Mouse (Mus musculus): ENCODE results near the gene Sox8. TPM values are rescaled to one million over a fixed set of nuclear protein-coding genes. Genes with fewer than 3 reads are reported as not detected.

Sox8 gene
- polyA plus RNA-seq, 1 experiment from 2014 or later: 0.52 TPM

GRCm38 (mm10) chr17:25564481-25564880 is 6.0 kb downstream of the Sox8 start:
- H3K36me3 ChIP-seq: no peaks in the 10 kb centered on the region
- no peak overlapping the region for H3K27ac ChIP-seq
- peaks cover 73% of the 10 kb centered on the region for H3K27me3 ChIP-seq (replicated peaks)
- WGBS (ENCODE audit: insufficient replicate concordance): 56% methylated on average over 5 of the region's 5 CpGs
- ATAC-seq: no peak
- no peak overlapping the region for H3K9ac ChIP-seq
- no peaks in the 10 kb centered on the region for H3K4me1 ChIP-seq
- no peak overlapping the region for H3K4me3 ChIP-seq
- no peak overlapping the region for H3K4me2 ChIP-seq
- H3K9me3 ChIP-seq (replicated peaks): no peaks in the 10 kb centered on the region

GRCm38 (mm10) chr17:25561223-25562028 is 9.1 kb downstream of the Sox8 start:
- Histone ChIP-seq H3K27ac (no peak overlapping the region), H3K9ac (no peak overlapping the region), H3K36me3 (no peaks in the 10 kb centered on the region), H3K4me2 (no peak overlapping the region), H3K9me3 (replicated peaks) (no peaks in the 10 kb centered on the region), H3K4me1 (0 out of 2 replicates have a peak, but pooled peaks cover 2% of the 10 kb centered on the region), H3K4me3 (no peak overlapping the region), H3K27me3 (replicated peaks) (peaks cover 73% of the 10 kb centered on the region)
- ATAC-seq: no peak
- 73% methylated on average over 16 of the region's 16 CpGs for WGBS (ENCODE audit: insufficient replicate concordance)

GRCm38 (mm10) chr17:25560554-25561222 is 9.8 kb downstream of the Sox8 start:
- 40% methylated on average over 5 of the region's 5 CpGs for WGBS (ENCODE audit: insufficient replicate concordance)
- Histone ChIP-seq H3K4me2 (no peak overlapping the region), H3K9me3 (replicated peaks) (no peaks in the 10 kb centered on the region), H3K27ac (no peak overlapping the region), H3K9ac (no peak overlapping the region), H3K36me3 (no peaks in the 10 kb centered on the region), H3K27me3 (replicated peaks) (peaks cover 76% of the 10 kb centered on the region), H3K4me1 (0 out of 2 replicates have a peak, but pooled peaks cover 4% of the 10 kb centered on the region), H3K4me3 (no peak overlapping the region)
- no peak for ATAC-seq

- WGBS (ENCODE audit: insufficient replicate concordance): 51% methylated on average over 4 of the region's 4 CpGs
- peaks cover 79% of the 10 kb centered on the region for H3K27me3 ChIP-seq (replicated peaks)
- H3K4me1 ChIP-seq: 0 out of 2 replicates have a peak, but pooled peaks cover 4% of the 10 kb centered on the region
Observed at GRCm38 (mm10) chr17:25559634-25560033, 10.9 kb downstream of the Sox8 start.

DNA sequence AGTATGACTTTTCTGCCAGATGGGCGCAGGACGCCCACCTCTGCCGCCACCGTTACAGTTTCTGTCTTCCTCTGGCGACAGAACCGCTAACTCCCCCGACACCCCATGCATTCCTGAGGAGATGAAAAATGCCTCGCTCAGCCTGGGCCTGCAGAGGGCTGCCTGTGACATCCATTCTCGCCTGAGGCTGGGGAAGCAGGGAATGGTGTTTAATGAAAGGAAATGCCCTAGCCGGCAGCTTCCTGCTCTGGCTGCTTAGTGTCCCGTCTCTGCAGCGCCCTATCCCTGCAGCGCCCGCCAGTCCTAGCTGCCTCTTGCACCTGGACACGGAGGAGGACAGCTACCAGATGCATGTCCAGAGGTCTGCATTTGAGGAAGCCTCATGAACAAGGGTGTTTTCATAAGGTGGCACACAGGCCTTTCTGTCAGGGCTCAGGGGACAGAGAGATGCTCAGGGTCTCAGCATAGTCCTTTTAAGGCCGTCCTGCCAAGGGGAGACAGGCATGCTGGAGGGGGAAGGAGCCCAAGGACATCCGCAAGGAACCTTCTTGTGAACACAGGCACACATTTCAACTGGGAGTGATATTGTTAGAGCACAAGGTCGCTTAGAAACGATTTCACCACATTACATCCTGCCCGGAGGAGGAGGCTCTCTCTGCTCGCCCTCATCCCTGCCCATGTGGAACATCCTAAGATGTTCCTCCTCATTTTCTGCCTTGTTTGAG is 13.7 kb downstream of the Sox8 start:
- WGBS (ENCODE audit: insufficient replicate concordance): 9% methylated on average over 21 of the region's 21 CpGs
- Histone ChIP-seq H3K9ac (no peak overlapping the region), H3K27me3 (replicated peaks) (peaks cover 78% of the 10 kb centered on the region)

More at GRCm38 (mm10) chr17:25559634-25560033, 10.9 kb downstream of the Sox8 start:
- Histone ChIP-seq H3K36me3 (no peaks in the 10 kb centered on the region), H3K4me2 (no peak overlapping the region), H3K9me3 (replicated peaks) (no peaks in the 10 kb centered on the region), H3K9ac (no peak overlapping the region), H3K4me3 (no peak overlapping the region), H3K27ac (no peak overlapping the region)
- ATAC-seq: no peak

GRCm38 (mm10) chr17:25555666-25556629 is 14.5 kb downstream of the Sox8 start:
- Histone ChIP-seq H3K4me1 (0 out of 2 replicates have a peak, but pooled peaks cover 4% of the 10 kb centered on the region), H3K9ac (no peak overlapping the region), H3K9me3 (replicated peaks) (no peaks in the 10 kb centered on the region), H3K36me3 (no peaks in the 10 kb centered on the region), H3K4me2 (peak overlapping the region; percentile 30), H3K27ac (no peak overlapping the region), H3K4me3 (no peak overlapping the region), H3K27me3 (replicated peaks) (peaks cover 74% of the 10 kb centered on the region)
- WGBS (ENCODE audit: insufficient replicate concordance): 11% methylated on average over 29 of the region's 29 CpGs
- no peak for ATAC-seq

More for the DNA sequence above, 13.7 kb downstream of the Sox8 start:
- 0 out of 2 replicates have a peak, but pooled peaks cover 4% of the 10 kb centered on the region for H3K4me1 ChIP-seq
- no peaks in the 10 kb centered on the region for H3K36me3 ChIP-seq
- H3K4me3 ChIP-seq: no peak overlapping the region
- ATAC-seq: no peak
- no peaks in the 10 kb centered on the region for H3K9me3 ChIP-seq (replicated peaks)
- H3K4me2 ChIP-seq: peak overlapping the region; percentile 30
- H3K27ac ChIP-seq: no peak overlapping the region

GRCm38 (mm10) chr17:25555159-25555558 is 15.3 kb downstream of the Sox8 start:
- ATAC-seq: no peak
- H3K9ac ChIP-seq: no peak overlapping the region
- H3K27me3 ChIP-seq (replicated peaks): peaks cover 66% of the 10 kb centered on the region
- no peaks in the 10 kb centered on the region for H3K9me3 ChIP-seq (replicated peaks)
- WGBS (ENCODE audit: insufficient replicate concordance): 14% methylated on average over 3 of the region's 3 CpGs
- H3K4me3 ChIP-seq: no peak overlapping the region
- no peak overlapping the region for H3K27ac ChIP-seq
- H3K4me1 ChIP-seq: 0 out of 2 replicates have a peak, but pooled peaks cover 4% of the 10 kb centered on the region
- H3K36me3 ChIP-seq: no peaks in the 10 kb centered on the region
- H3K4me2 ChIP-seq: no peak overlapping the region

GRCm38 (mm10) chr17:25551313-25551712 is 19.2 kb downstream of the Sox8 start:
- WGBS (ENCODE audit: insufficient replicate concordance): 69% methylated on average over 11 of the region's 11 CpGs
- 0 out of 2 replicates have a peak, but pooled peaks cover 1% of the 10 kb centered on the region for H3K4me1 ChIP-seq
- no peak for ATAC-seq
- no peaks in the 10 kb centered on the region for H3K36me3 ChIP-seq
- no peaks in the 10 kb centered on the region for H3K9me3 ChIP-seq (replicated peaks)
- H3K27ac ChIP-seq: no peak overlapping the region
- peaks cover 38% of the 10 kb centered on the region for H3K27me3 ChIP-seq (replicated peaks)
- no peak overlapping the region for H3K4me2 ChIP-seq
- no peak overlapping the region for H3K9ac ChIP-seq
- no peak overlapping the region for H3K4me3 ChIP-seq

GRCm38 (mm10) chr17:25550020-25550419 is 20.5 kb downstream of the Sox8 start:
- Histone ChIP-seq H3K4me2 (no peak overlapping the region), H3K27ac (no peak overlapping the region), H3K9me3 (replicated peaks) (no peaks in the 10 kb centered on the region), H3K36me3 (no peaks in the 10 kb centered on the region), H3K4me3 (no peak overlapping the region), H3K9ac (no peak overlapping the region), H3K4me1 (no peaks in the 10 kb centered on the region), H3K27me3 (replicated peaks) (peaks cover 25% of the 10 kb centered on the region)
- WGBS (ENCODE audit: insufficient replicate concordance): 71% methylated on average over 5 of the region's 5 CpGs
- no peak for ATAC-seq

- no peak overlapping the region for H3K9ac ChIP-seq
- ATAC-seq: no peak
- no peaks in the 10 kb centered on the region for H3K9me3 ChIP-seq (replicated peaks)
- H3K36me3 ChIP-seq: no peaks in the 10 kb centered on the region
- no peaks in the 10 kb centered on the region for H3K4me1 ChIP-seq
- H3K27ac ChIP-seq: no peak overlapping the region
- H3K4me3 ChIP-seq: no peak overlapping the region
- H3K4me2 ChIP-seq: no peak overlapping the region
- 36% methylated on average over 3 of the region's 3 CpGs for WGBS (ENCODE audit: insufficient replicate concordance)
- H3K27me3 ChIP-seq (replicated peaks): 0 out of 2 replicates have a peak, but pooled peaks cover 9% of the 10 kb centered on the region
Observed at GRCm38 (mm10) chr17:25547026-25547425, 23.5 kb downstream of the Sox8 start.

- 65% methylated on average over 4 of the region's 4 CpGs for WGBS (ENCODE audit: insufficient replicate concordance)
- no peaks in the 10 kb centered on the region for H3K36me3 ChIP-seq
- no peak for ATAC-seq
- H3K27me3 ChIP-seq (replicated peaks): peaks cover 4% of the 10 kb centered on the region; the same call in 1 of the 2 replicates
- no peaks in the 10 kb centered on the region for H3K9me3 ChIP-seq (replicated peaks)
- no peaks in the 10 kb centered on the region for H3K4me1 ChIP-seq
- H3K9ac ChIP-seq: no peak overlapping the region
- no peak overlapping the region for H3K4me2 ChIP-seq
- H3K4me3 ChIP-seq: no peak overlapping the region
- H3K27ac ChIP-seq: no peak overlapping the region
Observed at GRCm38 (mm10) chr17:25541768-25542167, 28.7 kb downstream of the Sox8 start.

Data from liver, embryonic 12.5 days (tissue).